Mouse (Mus musculus) stomach, postnatal 0 days (tissue): ENCODE data around the gene Pik3cd. TPM values are rescaled to one million over a fixed set of nuclear protein-coding genes. Genes with fewer than 3 reads are reported as not detected.

Source experiments
- ATAC-seq: fragments of 200-750 bp; cut with Nextera tagmentation; 2 replicates; pipeline ENCODE4 v1.8.0; 2017; ENCODE audit not compliant: low FRiP score, low TSS enrichment
- DNase-seq: peaks from one replicate; pipeline ENCODE4 v3.0.0-alpha.2; 2016; ENCODE audit warnings: low spot score
- H3K27ac ChIP-seq: fragments of 300-500 bp; sonication (generic); replicated peaks from 2 replicates; pipeline ENCODE4 v1.5.1; 2014; ENCODE audit warnings: mild to moderate bottlenecking, control low read depth
- H3K27me3 ChIP-seq: fragments of 300-500 bp; sonication (generic); 2 replicates; pipeline ENCODE4 v1.6.1; 2014; ENCODE audit warnings: low read length; ENCODE audit not compliant: control insufficient read depth, insufficient read depth
- H3K36me3 ChIP-seq: fragments of 300-500 bp; sonication (generic); 2 replicates; pipeline ENCODE4 v1.6.1; 2014; ENCODE audit warnings: low read length, mixed read lengths; ENCODE audit not compliant: control insufficient read depth, insufficient read depth
- H3K4me1 ChIP-seq: fragments of 300-500 bp; sonication (generic); replicated peaks from 2 replicates; pipeline ENCODE4 v1.6.1; 2014; ENCODE audit warnings: antibody characterized with exemption; ENCODE audit not compliant: control insufficient read depth, insufficient read depth
- H3K4me2 ChIP-seq: fragments of 300-500 bp; sonication (generic); replicated peaks from 2 replicates; pipeline ENCODE4 v1.6.1; 2014; ENCODE audit warnings: low read depth, mild to moderate bottlenecking, control low read depth, moderate library complexity
- H3K4me3 ChIP-seq: fragments of 300-500 bp; sonication (generic); 2 replicates; pipeline ENCODE4 v1.5.1; 2014; ENCODE audit warnings: low read depth, low read length, control low read depth
- H3K9ac ChIP-seq: fragments of 300-500 bp; sonication (generic); 2 replicates; pipeline ENCODE4 v1.6.1; 2014; ENCODE audit warnings: mild to moderate bottlenecking, low read length, control low read depth, mixed read lengths
- H3K9me3 ChIP-seq: fragments of 300-500 bp; sonication (generic); 2 replicates; pipeline ENCODE4 v1.6.1; 2016; ENCODE audit warnings: low read length; ENCODE audit not compliant: control insufficient read depth
- CTCF ChIP-seq: IDR thresholded peaks from 2 replicates; pipeline ENCODE4 v1.5.1; 2016; ENCODE audit warnings: antibody characterized with exemption, low read depth, mild to moderate bottlenecking, moderate library complexity
- EP300 ChIP-seq: optimal IDR thresholded peaks from 2 replicates; pipeline ENCODE3; 2016; ENCODE audit warnings: antibody characterized with exemption
- WGBS: fragments of 180-500 bp; shearing (Covaris S2); extraction: QIAGEN DNeasy Blood & Tissue Kit; methylation state at CpG from one replicate; pipeline ENCODE4 v1.1.7; 2014; 5-methylcytosine and 5-hydroxymethylcytosine counted together
- polyA plus RNA-seq: library from polyadenylated mRNA; unstranded; fragments of >200 nt; fragmentation: Nextera tagmentation; extraction: Ambion mirVana; gene quantifications from 2 replicates; pipeline ENCODE4 v1.2.1, GENCODE M21; 2015

Pik3cd gene
- polyA plus RNA-seq, 1 experiment from 2014 or later = 2.0 TPM

GRCm38 (mm10) chr4:149740301-149740700 lies 37.9 kb upstream of the Pik3cd start:
- DNase-seq = no peak
- ATAC-seq = no peak
- Histone ChIP-seq H3K27ac (no peak overlapping the region), H3K4me3 (no peak overlapping the region), H3K27me3 (no peaks in the 10 kb centered on the region), H3K4me2 (no peak overlapping the region), H3K4me1 (peaks cover 6% of the 10 kb centered on the region), H3K9me3 (no peaks in the 10 kb centered on the region), H3K9ac (no peak overlapping the region), H3K36me3 (no peaks in the 10 kb centered on the region)
- 88% methylated on average over 7 of the region's 7 CpGs for WGBS
- TF ChIP-seq EP300 = no peak

DNA sequence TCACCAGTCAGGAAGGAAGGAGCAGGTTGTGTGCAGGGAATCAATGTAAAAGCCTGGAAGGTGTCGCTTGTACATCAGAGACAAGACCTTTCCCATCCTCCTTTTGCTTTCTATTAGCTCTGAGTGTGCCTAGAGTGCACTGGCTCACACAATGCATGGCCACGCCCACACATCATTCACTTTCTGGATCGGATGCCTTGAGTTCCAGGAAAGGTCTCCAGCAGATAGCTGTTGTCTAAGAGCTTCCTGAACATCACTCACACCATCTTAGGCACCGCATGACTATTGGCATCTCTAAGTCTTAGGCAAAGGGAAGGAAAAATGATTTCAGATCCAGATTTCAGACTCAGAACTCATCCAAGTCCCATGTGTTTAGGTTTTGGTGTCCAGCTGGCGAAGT lies 37.1 kb upstream of the Pik3cd start:
- Histone ChIP-seq H3K27ac (no peak overlapping the region), H3K9ac (no peak overlapping the region), H3K4me3 (no peak overlapping the region), H3K4me1 (peaks cover 6% of the 10 kb centered on the region), H3K27me3 (no peaks in the 10 kb centered on the region), H3K9me3 (no peaks in the 10 kb centered on the region), H3K36me3 (no peaks in the 10 kb centered on the region), H3K4me2 (no peak overlapping the region)
- ATAC-seq (no peak), DNase-seq (no peak)
- WGBS = 64% methylated on average over 5 of the region's 5 CpGs
- TF ChIP-seq CTCF (no peak), EP300 (no peak)

- Histone ChIP-seq H3K4me2 (peak within 1 kb of the TSS; percentile 66), H3K9me3 (no peaks in the 10 kb centered on the region), H3K27ac (peak within 1 kb of the TSS; percentile 81), H3K9ac (peak within 1 kb of the TSS; percentile 82), H3K27me3 (no peaks in the 10 kb centered on the region), H3K4me1 (peaks cover 6% of the 10 kb centered on the region), H3K36me3 (no peaks in the 10 kb centered on the region), H3K4me3 (peak within 1 kb of the TSS; percentile 77)
- WGBS = 0% methylated on average over 64 of the region's 97 CpGs
- DNase-seq (peak; percentile 95), ATAC-seq (peak; percentile 90)
- peak; percentile 86 for TF ChIP-seq CTCF
- no peak for TF ChIP-seq EP300
Observed at GRCm38 (mm10) chr4:149737383-149738324, 35.3 kb upstream of the Pik3cd start, which contains the start of gene Tmem201. TSS of gene Tmem201 (minus strand) at chr4:149738044.

GRCm38 (mm10) chr4:149736581-149736980 lies 34.2 kb upstream of the Pik3cd start:
- Histone ChIP-seq H3K9me3 (no peaks in the 10 kb centered on the region), H3K27me3 (no peaks in the 10 kb centered on the region), H3K4me2 (peak overlapping the region; percentile 66), H3K9ac (peak overlapping the region; percentile 82), H3K4me1 (peaks cover 6% of the 10 kb centered on the region), H3K4me3 (peak overlapping the region; percentile 77), H3K36me3 (no peaks in the 10 kb centered on the region), H3K27ac (no peak overlapping the region)
- WGBS = 19% methylated on average over 4 of the region's 4 CpGs
- ATAC-seq = no peak
- no peak for TF ChIP-seq EP300
- DNase-seq = no peak

- H3K9me3 ChIP-seq = no peaks in the 10 kb centered on the region
- no peak overlapping the region for H3K4me2 ChIP-seq
- H3K4me3 ChIP-seq = no peak overlapping the region
- ATAC-seq (no peak), DNase-seq (no peak)
- WGBS = 67% methylated on average over 5 of the region's 5 CpGs
- H3K36me3 ChIP-seq = no peaks in the 10 kb centered on the region
- H3K9ac ChIP-seq = no peak overlapping the region
- TF ChIP-seq EP300 (no peak), CTCF (no peak)
- no peaks in the 10 kb centered on the region for H3K27me3 ChIP-seq
- H3K4me1 ChIP-seq = peaks cover 6% of the 10 kb centered on the region
- no peak overlapping the region for H3K27ac ChIP-seq
Observed at GRCm38 (mm10) chr4:149735624-149736250, 33.4 kb upstream of the Pik3cd start.
